Mouse (Mus musculus) E14TG2a.4 (cell line): ENCODE results near the gene Myd88.

Experiments
- CTCF ChIP-seq: conservative IDR thresholded peaks from 2 replicates; pipeline ENCODE4 v1.5.1; 2014; ENCODE audit warnings: low read length
- NANOG ChIP-seq: IDR thresholded peaks from 2 replicates; pipeline ENCODE4 v1.6.1; 2014; ENCODE audit warnings: borderline replicate concordance, low read length, mixed read lengths
- POU5F1 ChIP-seq: IDR thresholded peaks from 2 replicates; pipeline ENCODE4 v1.6.1; 2014; ENCODE audit warnings: low read length, borderline replicate concordance

GRCm38 (mm10) chr9:119339106-119339505 is 2.1 kb downstream of the Myd88 start:
- TF ChIP-seq CTCF = no peak
- no peak for TF ChIP-seq POU5F1
- no peak for TF ChIP-seq NANOG
